Mouse (Mus musculus) common myeloid progenitor, adult 5-6 weeks (primary cell): ENCODE results near the gene Aatk. TPM values are rescaled to one million over a fixed set of nuclear protein-coding genes. Genes with fewer than 3 reads are reported as not detected.

Experiments
- ATAC-seq: replicated peaks from 2 replicates; pipeline ENCODE4 v1.8.0; 2016; ENCODE audit warnings: low read depth, mild to moderate bottlenecking, moderate TSS enrichment, inconsistent platforms; ENCODE audit not compliant: poor library complexity, severe bottlenecking
- total RNA-seq: library from RNA; stranded (forward); fragments of 200-1000, 187-1606 nt; gene quantifications from 2 replicates; pipeline ENCODE4 v1.2.3, GENCODE M21; 2017

Gene Aatk
- total RNA-seq, 1 experiment from 2014 or later: 2.6 TPM

- ATAC-seq: no peak
These were observed 17.4 kb downstream of the Aatk start for GRCm38 (mm10) chr11:120029431-120030144.

GRCm38 (mm10) chr11:120028319-120029092 is 18.5 kb downstream of the Aatk start:
- no peak for ATAC-seq

- ATAC-seq: no peak
These were observed 20.0 kb downstream of the Aatk start for GRCm38 (mm10) chr11:120026941-120027340.

GRCm38 (mm10) chr11:120022841-120023240 is 24.1 kb downstream of the Aatk start:
- 0 out of 2 replicates have a peak, but pooled peaks have one; percentile 15 for ATAC-seq

GRCm38 (mm10) chr11:120022216-120022615 is 24.8 kb downstream of the Aatk start:
- no peak for ATAC-seq

- ATAC-seq: no peak
These were observed 25.6 kb downstream of the Aatk start for GRCm38 (mm10) chr11:120021367-120021766.

- 0 out of 2 replicates have a peak, but pooled peaks have one; percentile 15 for ATAC-seq
These were observed 27.2 kb downstream of the Aatk start for GRCm38 (mm10) chr11:120019542-120020440.

GRCm38 (mm10) chr11:120017011-120017410 is 30.0 kb downstream of the Aatk start:
- no peak for ATAC-seq

- ATAC-seq: no peak
These were observed 32.2 kb downstream of the Aatk start for GRCm38 (mm10) chr11:120014758-120015157.

GRCm38 (mm10) chr11:120013174-120013711 is 33.7 kb downstream of the Aatk start:
- peak; percentile 86 for ATAC-seq

- no peak for ATAC-seq
These were observed 34.3 kb downstream of the Aatk start for GRCm38 (mm10) chr11:120012702-120013101.

- ATAC-seq: no peak
These were observed 35.0 kb downstream of the Aatk start for GRCm38 (mm10) chr11:120011761-120012560.

GRCm38 (mm10) chr11:120011114-120011760 is 35.7 kb downstream of the Aatk start:
- no peak for ATAC-seq

- no peak for ATAC-seq
These were observed 37.0 kb downstream of the Aatk start for GRCm38 (mm10) chr11:120009937-120010336.

GRCm38 (mm10) chr11:120008956-120009355 is 38.0 kb downstream of the Aatk start:
- ATAC-seq: no peak

- ATAC-seq: no peak
These were observed 38.5 kb downstream of the Aatk start for GRCm38 (mm10) chr11:120008501-120008900.

- no peak for ATAC-seq
These were observed 39.4 kb downstream of the Aatk start for GRCm38 (mm10) chr11:120007496-120008080.
